Mouse (Mus musculus): ENCODE measurements around the gene Trak2.

DNA sequence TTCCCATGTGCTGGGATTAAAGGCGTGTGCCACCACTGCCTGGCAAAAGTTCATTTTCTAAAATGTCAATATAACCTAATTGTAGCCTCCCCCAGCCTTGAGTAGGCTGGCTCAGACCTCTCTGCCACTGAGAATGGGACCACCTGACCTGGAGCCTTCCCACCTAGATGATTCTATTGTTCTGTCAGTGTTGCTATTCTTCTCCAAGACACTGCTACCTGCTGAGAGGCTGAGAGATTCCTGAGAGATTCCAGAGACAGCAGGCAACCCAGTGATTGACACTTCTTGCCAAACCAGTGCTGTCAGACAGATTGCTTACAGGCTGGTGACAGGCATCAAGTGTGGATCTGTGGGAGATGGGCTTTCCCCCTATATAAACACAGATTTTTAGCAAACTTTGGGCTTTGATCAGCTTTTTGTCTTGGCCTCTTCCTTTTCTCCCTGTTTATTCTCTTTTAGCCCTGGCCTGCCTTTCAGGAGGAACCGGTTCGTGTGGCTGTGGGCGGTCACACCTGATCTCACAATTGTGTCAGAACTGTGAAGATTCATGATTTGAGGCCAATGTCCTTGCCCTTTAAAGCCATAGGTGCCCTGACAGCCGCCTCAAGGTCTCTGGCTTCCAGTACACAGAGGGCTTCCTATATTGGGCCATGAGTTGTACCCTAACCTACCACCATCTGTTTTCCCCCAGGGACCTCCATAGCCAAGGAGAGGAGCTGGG, 83.2 kb downstream of the Trak2 start:
- no peak for TF ChIP-seq REST (IDR thresholded peaks at IDR 0.05; ENCODE audit: insufficient read depth, insufficient read length)
- TF ChIP-seq USF1 (IDR thresholded peaks at IDR 0.05; ENCODE audit: low read depth) = no peak
- no peak for TF ChIP-seq TCF12 (IDR thresholded peaks at IDR 0.05; ENCODE audit: insufficient read depth, poor library complexity, severe bottlenecking)
- TF ChIP-seq POLR2A (IDR thresholded peaks at IDR 0.05; ENCODE audit: insufficient read length, low read depth) = no peak
- no peak for TF ChIP-seq E2F4 (IDR thresholded peaks at IDR 0.05; ENCODE audit: insufficient read depth)
- no peak for TF ChIP-seq MYOG (IDR thresholded peaks at IDR 0.05; ENCODE audit: control insufficient read depth in 1 of 3, insufficient read depth in 1 of 3, insufficient read length in 2 of 3, low read depth in 2 of 3)

All from myocyte (in vitro differentiated cells).